Mouse (Mus musculus) macrophage (primary cell): ENCODE data around the gene Kdm1b. TPM values are rescaled to one million over a fixed set of nuclear protein-coding genes. Genes with fewer than 3 reads are reported as not detected.

ENCODE experiments used
- H3K27ac ChIP-seq: fragments of 350-480 bp; formaldehyde crosslinking; 2 replicates; pipeline ENCODE4 v1.9.0; 2021
- H3K36me3 ChIP-seq: fragments of 350-480 bp; formaldehyde crosslinking; 2 replicates; pipeline ENCODE4 v1.9.0; 2021; ENCODE audit errors: inconsistent target
- H3K4me3 ChIP-seq: fragments of 350-480 bp; formaldehyde crosslinking; 2 replicates; pipeline ENCODE4 v1.9.0; 2021; ENCODE audit errors: inconsistent target
- H3K79me2 ChIP-seq: fragments of 350-480 bp; formaldehyde crosslinking; 2 replicates; pipeline ENCODE4 v1.9.0; 2021; ENCODE audit errors: inconsistent target
- WGBS: methylation state at CpG from one replicate; pipeline ENCODE4 v1.1.7; 2026; ENCODE audit warnings: inconsistent platforms; ENCODE audit not compliant: missing documents; 5-methylcytosine and 5-hydroxymethylcytosine counted together
- polyA plus RNA-seq: library from polyadenylated mRNA; stranded (reverse); fragments of 250-400 nt; gene quantifications from 3 replicates; pipeline ENCODE4 v1.2.4, GENCODE M21; 2018; ENCODE audit warnings: inconsistent platforms

Kdm1b gene
- polyA plus RNA-seq, 1 experiment from 2014 or later: 10.2 TPM

GRCm38 (mm10) chr13:47072484-47072883, 29.2 kb downstream of the Kdm1b start:
- Histone ChIP-seq H3K4me3 (no peak overlapping the region), H3K79me2 (no peaks in the 10 kb centered on the region), H3K36me3 (peaks cover 17% of the 10 kb centered on the region; the same call in 1 of the 2 replicates), H3K27ac (no peak overlapping the region)
- 96% methylated on average over 5 of the region's 5 CpGs for WGBS

DNA sequence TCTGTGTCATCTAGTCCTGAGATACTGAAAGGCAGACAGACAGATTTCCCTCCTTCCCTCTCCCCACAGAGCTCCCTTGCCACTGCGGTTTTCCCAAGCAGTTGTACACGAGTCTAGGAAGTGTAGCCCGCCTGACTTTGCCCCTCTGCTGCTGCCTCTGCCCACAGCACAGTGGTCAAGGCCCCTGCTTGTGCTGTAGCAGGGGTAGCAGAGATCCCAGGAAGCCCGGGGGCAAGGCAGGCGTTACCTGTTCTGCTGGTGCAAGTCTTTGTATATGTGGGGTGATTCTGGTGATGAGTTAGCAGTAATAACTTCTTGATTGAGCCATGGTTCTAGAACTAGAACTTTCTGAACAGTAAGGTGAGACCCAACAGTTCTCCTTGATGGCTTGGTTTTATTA, 32.9 kb downstream of the Kdm1b start:
- H3K4me3 ChIP-seq: no peak overlapping the region
- WGBS: 90% methylated on average over 5 of the region's 5 CpGs

GRCm38 (mm10) chr13:47077367-47077766, 34.1 kb downstream of the Kdm1b start:
- H3K36me3 ChIP-seq: peaks cover 35% of the 10 kb centered on the region
- H3K27ac ChIP-seq: no peak overlapping the region
- H3K4me3 ChIP-seq: no peak overlapping the region

More for the DNA sequence above, 32.9 kb downstream of the Kdm1b start:
- H3K27ac ChIP-seq: no peak overlapping the region
- peaks cover 29% of the 10 kb centered on the region; the same call in 1 of the 2 replicates for H3K36me3 ChIP-seq
- no peaks in the 10 kb centered on the region for H3K79me2 ChIP-seq

DNA sequence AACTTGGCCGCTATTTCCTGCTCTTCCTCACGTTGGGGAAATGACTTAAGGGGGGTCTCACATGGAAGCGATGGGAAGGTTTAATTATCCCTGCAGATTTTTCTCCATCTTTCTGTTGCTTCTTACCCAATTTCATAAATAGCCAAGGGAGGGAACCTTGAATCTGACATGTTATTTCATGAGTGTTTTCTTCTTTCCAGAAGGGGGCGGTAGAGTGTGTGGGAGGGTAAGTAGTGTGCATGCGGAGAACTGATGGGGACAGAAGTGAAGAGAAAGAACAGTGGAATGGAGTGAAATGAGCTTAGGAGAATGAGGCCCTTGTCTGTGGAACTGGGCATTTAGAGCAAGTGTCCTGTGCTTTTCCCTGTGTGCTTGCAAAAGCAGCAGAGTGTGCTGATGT, 35.5 kb downstream of the Kdm1b start:
- Histone ChIP-seq H3K4me3 (no peak overlapping the region), H3K27ac (no peak overlapping the region), H3K79me2 (no peaks in the 10 kb centered on the region), H3K36me3 (peaks cover 31% of the 10 kb centered on the region)
- 87% methylated on average over 5 of the region's 5 CpGs for WGBS

More at GRCm38 (mm10) chr13:47077367-47077766, 34.1 kb downstream of the Kdm1b start:
- H3K79me2 ChIP-seq: no peaks in the 10 kb centered on the region

DNA sequence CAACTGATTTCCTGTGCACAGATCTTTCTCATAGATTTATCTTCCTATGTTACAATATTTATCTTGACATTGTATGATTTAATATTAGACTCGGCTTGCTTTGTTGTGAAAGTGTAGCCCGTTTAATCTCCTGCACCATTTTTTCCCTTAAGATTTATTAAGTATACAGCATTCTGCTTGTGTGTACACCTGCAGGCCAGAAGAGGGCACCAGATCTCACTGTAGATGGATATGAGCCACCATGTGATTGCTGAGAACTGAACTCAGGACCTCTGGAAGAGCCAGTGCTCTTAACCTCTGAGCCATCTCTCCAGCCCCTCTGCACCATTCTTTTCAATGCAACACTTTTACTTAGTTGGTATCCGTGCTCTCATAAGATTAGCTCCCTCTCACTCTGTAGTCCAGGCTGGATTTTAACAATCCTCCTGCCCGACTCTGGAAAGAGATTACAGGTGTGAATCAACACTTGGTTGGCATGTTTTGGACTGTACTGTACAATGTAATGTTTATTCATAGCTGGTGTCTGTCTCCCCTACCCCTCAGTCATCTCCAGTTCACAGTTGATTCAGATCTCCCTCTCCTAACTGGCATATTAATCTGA, 37.7 kb downstream of the Kdm1b start:
- Histone ChIP-seq H3K4me3 (no peak overlapping the region), H3K36me3 (peaks cover 40% of the 10 kb centered on the region), H3K27ac (no peak overlapping the region), H3K79me2 (no peaks in the 10 kb centered on the region)
- WGBS: 98% methylated on average over 4 of the region's 4 CpGs

DNA sequence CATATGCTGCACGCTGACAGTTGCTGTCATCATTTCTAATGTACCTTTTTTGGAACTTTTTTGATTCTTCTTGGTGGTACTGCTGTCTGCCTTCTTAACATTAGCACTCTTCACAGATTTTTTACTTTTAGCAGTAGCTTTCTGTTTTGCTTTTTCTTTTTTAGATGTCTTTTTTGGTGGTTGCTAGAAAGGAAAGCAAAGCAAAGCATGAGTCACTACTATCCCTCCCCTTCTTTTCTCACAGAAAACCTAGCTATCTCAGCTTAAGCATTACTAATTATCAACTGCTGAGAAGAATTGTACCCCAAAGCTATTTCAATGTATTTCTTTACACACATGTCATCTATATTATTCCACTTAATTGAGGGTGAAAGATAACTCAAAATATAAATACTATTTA, 45.1 kb downstream of the Kdm1b start:
- no peak overlapping the region for H3K27ac ChIP-seq
- 90% methylated on average over 1 of the region's 1 CpGs for WGBS
- no peak overlapping the region for H3K4me3 ChIP-seq
- peaks cover 32% of the 10 kb centered on the region for H3K79me2 ChIP-seq
- H3K36me3 ChIP-seq: peaks cover 66% of the 10 kb centered on the region

- WGBS: 77% methylated on average over 2 of the region's 2 CpGs
- peaks cover 40% of the 10 kb centered on the region for H3K79me2 ChIP-seq
- H3K27ac ChIP-seq: no peak overlapping the region
- peaks cover 71% of the 10 kb centered on the region for H3K36me3 ChIP-seq
- no peak overlapping the region for H3K4me3 ChIP-seq
Measured at GRCm38 (mm10) chr13:47089271-47089670, 46.0 kb downstream of the Kdm1b start.

DNA sequence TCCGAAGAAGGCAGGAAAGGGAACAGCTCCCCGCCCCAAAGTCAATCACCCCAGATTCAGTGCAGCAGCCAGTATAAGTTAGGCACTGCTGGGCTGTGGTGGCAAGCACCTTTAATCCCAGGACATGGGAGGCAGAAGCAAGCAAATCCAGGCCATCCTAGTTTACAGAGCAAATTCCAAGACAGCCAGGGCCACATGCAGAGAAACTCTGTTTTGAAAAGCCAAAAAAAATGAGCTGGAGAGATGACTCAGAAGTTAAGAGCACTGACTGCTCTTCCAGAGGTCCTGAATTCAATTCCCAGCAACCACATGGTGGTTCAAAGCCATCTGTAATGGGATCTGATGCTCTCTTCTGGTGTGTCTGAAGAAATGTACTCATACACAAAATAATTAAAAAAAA, 50.5 kb downstream of the Kdm1b start:
- Histone ChIP-seq H3K4me3 (no peak overlapping the region), H3K36me3 (peaks cover 77% of the 10 kb centered on the region), H3K79me2 (peaks cover 85% of the 10 kb centered on the region), H3K27ac (no peak overlapping the region)
- WGBS: 97% methylated on average over 2 of the region's 2 CpGs

- Histone ChIP-seq H3K27ac (no peak overlapping the region), H3K79me2 (peaks cover 100% of the 10 kb centered on the region), H3K4me3 (no peak overlapping the region), H3K36me3 (peaks cover 84% of the 10 kb centered on the region)
- WGBS: 90% methylated on average over 2 of the region's 2 CpGs
Measured at GRCm38 (mm10) chr13:47096591-47096990, 53.3 kb downstream of the Kdm1b start.

- peaks cover 58% of the 10 kb centered on the region for H3K36me3 ChIP-seq
- no peak overlapping the region for H3K27ac ChIP-seq
- 78% methylated on average over 7 of the region's 7 CpGs for WGBS
Measured at GRCm38 (mm10) chr13:47099265-47099664, 56.0 kb downstream of the Kdm1b start.

DNA sequence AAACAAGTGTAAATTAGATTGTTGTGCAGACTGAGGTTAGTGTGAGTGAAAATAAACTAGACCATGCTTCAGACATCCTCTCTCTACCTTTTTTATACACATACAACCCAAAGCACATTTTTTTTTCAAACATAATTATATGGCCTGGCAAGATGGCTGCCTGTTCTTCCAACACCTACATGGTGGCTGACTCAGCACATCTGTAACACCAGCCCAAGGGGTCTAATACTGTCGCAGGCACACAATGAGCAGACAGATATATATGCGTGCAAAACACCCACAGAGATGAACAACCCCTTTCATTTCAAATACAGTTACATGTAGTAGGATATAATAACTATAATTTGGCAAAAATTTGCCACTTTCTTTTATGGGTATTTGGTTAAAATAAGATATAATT, 57.3 kb downstream of the Kdm1b start:
- no peak overlapping the region for H3K4me3 ChIP-seq
- WGBS: 50% methylated on average over 1 of the region's 2 CpGs
- no peak overlapping the region for H3K27ac ChIP-seq
- H3K36me3 ChIP-seq: peaks cover 47% of the 10 kb centered on the region
- H3K79me2 ChIP-seq: peaks cover 93% of the 10 kb centered on the region

More at GRCm38 (mm10) chr13:47099265-47099664, 56.0 kb downstream of the Kdm1b start:
- Histone ChIP-seq H3K79me2 (peaks cover 100% of the 10 kb centered on the region), H3K4me3 (no peak overlapping the region)

DNA sequence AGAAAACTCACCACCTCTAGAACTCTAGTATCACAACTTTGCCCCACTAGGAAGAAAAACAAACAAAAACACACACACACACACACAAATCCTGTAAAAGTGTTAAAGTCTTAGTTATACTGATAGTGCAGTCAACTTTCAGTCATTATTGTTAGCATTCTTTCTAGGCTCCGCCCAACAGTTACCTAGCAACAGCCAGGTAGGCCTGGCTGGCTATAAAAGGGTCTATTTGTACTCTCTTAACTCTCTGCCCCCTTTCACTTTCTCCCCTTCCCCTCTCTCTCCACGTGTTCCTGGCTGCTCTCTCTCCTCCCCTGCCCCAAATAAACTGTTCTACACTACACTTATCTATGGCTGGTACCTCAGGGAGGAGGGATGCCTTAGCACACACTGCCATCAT, 60.8 kb downstream of the Kdm1b start:
- WGBS: 51% methylated on average over 2 of the region's 2 CpGs
- peaks cover 58% of the 10 kb centered on the region for H3K79me2 ChIP-seq
- peaks cover 21% of the 10 kb centered on the region for H3K36me3 ChIP-seq
- H3K27ac ChIP-seq: peak overlapping the region; percentile 85; the same call in 1 of the 2 replicates
- H3K4me3 ChIP-seq: peak overlapping the region; percentile 79

- H3K27ac ChIP-seq: peak overlapping the region; percentile 85
- WGBS: under 1% methylated on average over 25 of the region's 25 CpGs
- peaks cover 49% of the 10 kb centered on the region for H3K79me2 ChIP-seq
- H3K36me3 ChIP-seq: peaks cover 13% of the 10 kb centered on the region; the same call in 1 of the 2 replicates
- H3K4me3 ChIP-seq: peak overlapping the region; percentile 79
Measured at GRCm38 (mm10) chr13:47104856-47105541, 61.7 kb downstream of the Kdm1b start.

DNA sequence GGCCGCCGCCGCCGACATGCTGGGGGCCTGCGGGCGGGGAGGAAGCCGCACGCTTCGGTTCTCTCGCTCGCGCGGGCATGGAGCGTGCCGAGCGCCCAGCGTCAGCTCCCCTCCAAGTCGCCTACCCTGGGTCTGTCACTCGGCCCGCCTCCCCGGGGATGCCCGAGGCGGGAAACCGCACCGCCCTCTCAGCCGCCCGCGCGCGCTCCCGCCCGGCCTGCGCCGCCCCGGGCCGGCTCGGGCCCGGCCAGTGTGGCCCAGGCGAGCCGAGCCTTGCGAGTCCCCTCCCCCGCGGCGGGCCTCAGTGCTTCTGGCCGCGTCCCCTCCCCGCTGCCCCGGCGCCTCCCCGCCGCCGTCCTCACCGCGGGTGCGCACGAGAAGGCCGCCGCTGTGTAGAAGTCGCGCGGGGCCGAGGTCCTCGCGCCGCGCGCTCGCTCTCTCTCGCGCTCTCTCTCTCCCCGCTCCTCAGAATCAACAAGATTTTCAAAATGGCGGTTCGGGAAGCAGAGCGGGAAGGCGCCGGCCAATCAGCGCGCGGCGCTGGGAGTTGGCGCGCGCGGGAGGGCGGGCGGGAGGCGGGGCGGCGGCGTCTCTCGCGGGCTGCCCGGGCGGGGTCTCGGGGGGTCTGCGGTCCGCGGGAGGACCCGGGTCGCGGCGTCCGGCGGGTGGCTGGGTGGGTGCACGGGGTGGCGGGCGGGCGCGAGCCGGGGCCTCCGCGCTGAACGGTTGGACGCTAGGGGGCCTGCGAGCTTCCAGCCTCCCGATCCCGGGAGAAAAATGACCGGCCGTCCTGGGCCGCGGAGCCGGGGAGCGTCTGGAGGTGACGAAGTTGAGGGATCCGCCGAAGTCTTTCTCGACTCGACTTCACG, 62.6 kb downstream of the Kdm1b start, which contains the start of gene Dek:
Gene Dek, minus strand, starts transcription at position 491 of the 869 bp plus-strand sequence.
- peak within 1 kb of the TSS; percentile 85 for H3K27ac ChIP-seq
- WGBS: under 1% methylated on average over 103 of the region's 129 CpGs
- H3K4me3 ChIP-seq: peak within 1 kb of the TSS; percentile 79
- H3K36me3 ChIP-seq: peaks cover 4% of the 10 kb centered on the region; the same call in 1 of the 2 replicates
- H3K79me2 ChIP-seq: peaks cover 40% of the 10 kb centered on the region

GRCm38 (mm10) chr13:47106580-47106888, 63.2 kb downstream of the Kdm1b start:
- H3K27ac ChIP-seq: peak overlapping the region; percentile 57
- peak overlapping the region; percentile 72 for H3K4me3 ChIP-seq
- H3K36me3 ChIP-seq: no peaks in the 10 kb centered on the region
- H3K79me2 ChIP-seq: peaks cover 34% of the 10 kb centered on the region
- 0% methylated on average over 19 of the region's 20 CpGs for WGBS
